Mouse (Mus musculus) spleen, postnatal 10 days (tissue): ENCODE measurements at regions not wholly inside any gene's neighbourhood (a gene's known extent, or its start where the extent isn't known, plus 50 kb on each side); places are given as distances from the start of the nearest gene placed in this dataset.

Experiments
- DNase-seq, 2 experiments: peaks; one replicate each; pipeline ENCODE4 v3.0.0; 2021 to 2022; ENCODE audit warnings: low spot score in 2 of 2

DNA sequence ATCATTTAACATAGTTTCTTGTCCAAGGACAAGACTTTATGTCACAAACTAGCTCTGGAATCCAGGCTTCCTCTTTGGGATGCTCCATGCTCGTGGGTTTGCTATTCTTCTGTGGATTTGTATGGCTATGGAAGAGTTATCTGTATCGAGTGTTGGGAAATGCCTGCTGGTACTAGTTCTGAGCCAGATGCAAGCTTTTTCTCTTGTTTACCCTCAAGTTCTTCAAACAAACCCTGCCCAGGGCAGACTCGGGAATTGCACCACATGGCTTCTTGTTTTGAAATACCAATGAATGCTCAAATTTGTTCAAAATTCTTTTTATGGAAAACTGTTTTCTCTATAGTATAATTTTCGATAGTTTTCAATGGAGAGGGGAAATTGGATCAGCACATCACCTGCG, 400.5 kb upstream of the Sall1 start:
- no peak for DNase-seq

DNA sequence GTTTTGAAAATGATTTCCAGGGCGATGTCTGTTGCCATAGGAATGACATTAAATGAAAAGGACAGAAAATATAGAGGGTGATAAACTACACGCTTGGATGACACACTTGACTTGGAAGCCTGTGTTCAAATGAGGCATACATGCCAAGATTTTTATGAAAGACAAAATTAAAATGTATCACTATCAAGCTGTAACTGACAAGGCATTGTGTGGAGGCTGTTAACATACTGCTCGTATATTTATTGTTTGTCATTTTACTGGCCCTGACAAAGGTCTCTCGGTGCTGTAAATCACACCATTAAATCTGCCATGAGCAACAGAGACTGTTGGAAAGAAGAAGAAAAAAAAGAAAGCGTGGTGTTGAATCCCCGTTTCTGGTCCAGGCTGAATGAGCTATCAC, 395.3 kb upstream of the Sall1 start:
- DNase-seq, result no peak

DNA sequence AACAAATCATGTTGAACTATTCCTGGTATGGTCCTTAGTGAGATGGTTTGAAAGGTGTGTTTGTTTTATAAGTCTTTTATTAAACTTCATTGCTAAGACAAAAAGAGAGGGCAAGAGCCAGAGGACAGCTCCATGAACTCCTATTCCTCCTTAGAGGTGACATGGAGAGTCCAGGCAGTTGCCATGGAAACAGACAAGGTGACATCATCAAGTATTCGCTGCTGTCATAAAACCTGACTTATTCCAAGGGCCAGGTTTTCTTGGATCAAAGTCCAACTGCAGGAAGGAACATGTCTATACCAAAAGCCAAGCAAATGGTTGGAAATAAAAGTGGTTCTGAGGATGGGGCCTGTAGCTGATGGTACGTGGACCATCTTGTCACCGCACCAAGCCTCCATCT, 383.0 kb upstream of the Sall1 start:
- no peak for DNase-seq

DNA sequence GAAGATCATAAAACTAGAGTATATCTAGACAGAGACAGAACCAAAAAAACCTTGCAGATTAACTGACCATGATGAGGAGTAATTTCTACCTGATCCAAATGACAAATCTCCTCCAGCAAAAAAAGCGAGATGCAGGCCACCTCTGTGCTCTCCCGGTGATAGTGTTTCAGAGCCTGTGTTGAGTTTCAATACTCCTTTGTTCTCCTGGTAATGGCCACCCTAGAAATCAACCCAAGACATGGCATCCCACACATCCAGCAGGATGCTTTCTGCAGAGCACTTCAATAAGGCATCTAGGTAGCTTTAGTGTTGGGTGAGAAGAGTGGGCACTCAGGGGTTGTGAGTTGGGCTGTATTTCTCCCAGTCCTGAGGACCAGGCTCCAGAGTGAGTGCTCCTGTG, 371.3 kb upstream of the Sall1 start:
- no peak for DNase-seq

DNA sequence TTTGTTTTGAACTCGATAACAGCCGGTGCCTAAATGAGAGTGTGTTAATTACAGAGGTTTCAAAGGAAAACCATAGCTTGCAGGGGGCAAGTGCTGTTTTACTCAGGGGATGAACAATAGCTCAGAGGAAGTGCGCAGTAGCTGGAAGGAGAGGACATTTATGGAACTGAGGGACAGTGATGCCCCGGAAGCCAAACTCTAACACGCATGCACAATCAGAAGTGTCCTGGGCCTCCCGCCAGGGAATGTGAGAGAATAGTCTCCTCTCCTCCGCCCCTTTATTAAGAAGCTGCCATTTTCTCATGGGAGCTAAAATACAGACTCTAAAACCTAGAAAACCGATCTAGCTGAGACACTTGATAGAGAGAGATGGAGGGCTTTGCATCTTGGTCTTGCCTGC, 368.5 kb upstream of the Sall1 start:
- DNase-seq, result no peak

DNA sequence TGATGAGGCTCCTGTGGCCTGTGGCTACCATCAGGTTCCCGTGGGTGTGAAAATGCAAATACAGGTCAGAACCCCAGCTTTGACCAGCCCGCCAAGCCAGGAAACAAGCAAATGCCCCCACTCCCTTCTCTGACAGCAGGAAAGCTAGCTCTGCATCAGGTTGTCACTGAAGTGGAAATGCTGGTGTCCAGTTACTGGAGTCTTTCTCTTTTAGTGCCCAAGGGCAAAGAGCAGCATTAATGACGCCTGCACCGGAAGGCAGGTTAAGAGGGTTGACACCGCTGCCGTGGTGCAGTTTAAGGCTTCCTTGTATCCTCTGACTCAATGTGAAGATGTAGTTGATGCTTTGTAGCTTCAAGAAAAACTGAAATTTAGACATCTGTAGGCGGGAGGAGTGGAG, 368.1 kb upstream of the Sall1 start:
- no peak for DNase-seq

DNA sequence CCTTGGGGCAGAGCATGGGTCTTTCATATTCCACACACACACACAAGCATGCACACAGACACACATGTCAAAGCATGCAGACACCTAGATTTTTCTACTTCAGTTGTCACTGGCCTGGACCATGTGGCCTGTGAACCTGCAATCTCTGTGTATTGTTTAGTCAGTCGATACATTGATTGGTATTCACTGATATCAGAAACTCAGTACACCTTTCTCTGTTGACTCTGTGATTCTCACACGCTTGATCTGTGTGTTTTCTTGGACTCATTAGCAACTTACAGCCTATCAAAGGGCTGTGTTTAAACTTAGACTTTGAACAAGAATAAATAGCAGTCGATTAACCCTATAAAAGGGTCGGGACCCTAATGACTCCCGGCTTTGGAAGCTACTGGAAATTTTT, 362.7 kb upstream of the Sall1 start:
- DNase-seq, result no peak

DNA sequence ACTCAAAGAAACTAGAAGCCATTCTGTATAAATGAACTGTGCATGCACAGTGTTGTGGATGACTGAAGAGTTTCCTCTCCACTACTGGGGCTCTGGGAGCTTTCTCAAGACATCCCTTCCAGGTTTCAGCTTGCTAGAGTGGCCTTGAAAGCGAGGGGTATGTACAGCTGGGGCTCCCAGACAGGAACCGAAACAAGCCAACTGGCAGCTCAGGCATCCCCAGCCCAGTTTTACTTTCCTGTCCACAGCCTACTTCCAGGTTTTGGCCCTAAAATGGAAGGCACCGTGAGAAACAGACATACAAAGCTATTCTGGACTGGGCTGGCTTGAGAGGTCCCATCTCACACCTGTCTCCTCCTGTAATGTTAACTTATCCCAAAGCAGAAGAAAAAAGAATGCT, 360.3 kb upstream of the Sall1 start:
- no peak for DNase-seq

DNA sequence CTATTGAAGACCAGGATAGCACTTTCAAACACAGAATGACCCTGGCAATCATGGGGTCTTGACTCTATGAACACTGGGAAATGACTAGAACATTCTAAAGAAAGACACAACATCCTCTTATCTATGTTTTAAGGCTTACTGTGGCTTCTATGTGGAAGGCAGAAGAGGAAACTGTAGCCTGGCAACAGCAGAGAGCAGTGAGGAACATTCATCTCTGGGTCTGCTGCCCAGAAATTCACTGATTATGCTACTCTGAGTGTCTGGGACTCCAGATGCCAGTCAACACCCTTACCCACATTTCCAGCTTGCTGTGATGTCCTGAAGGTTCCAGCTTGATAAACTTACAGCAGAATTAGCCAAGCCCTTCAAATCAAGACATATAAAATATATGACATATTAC, 352.7 kb upstream of the Sall1 start:
- DNase-seq, result no peak

DNA sequence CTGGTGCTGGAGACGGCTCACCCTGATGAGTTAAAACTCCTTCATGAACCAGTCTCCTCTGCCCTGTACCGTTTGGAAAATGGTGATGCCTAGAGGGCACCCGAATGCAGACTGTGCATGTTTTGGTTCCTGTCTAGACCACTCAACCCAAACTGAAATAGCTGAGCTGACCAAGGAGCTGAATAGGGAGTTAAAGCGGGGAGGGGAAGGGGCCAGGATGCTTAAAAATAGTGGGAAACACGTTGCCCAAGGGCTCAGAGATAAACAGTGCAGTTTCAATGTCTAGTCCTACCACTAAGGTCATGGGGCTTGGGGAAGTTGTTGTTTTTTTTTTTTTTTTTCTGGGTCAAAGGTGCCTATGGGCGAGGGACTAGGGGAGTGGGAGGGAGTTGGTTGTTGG, 348.8 kb upstream of the Sall1 start:
- no peak for DNase-seq

DNA sequence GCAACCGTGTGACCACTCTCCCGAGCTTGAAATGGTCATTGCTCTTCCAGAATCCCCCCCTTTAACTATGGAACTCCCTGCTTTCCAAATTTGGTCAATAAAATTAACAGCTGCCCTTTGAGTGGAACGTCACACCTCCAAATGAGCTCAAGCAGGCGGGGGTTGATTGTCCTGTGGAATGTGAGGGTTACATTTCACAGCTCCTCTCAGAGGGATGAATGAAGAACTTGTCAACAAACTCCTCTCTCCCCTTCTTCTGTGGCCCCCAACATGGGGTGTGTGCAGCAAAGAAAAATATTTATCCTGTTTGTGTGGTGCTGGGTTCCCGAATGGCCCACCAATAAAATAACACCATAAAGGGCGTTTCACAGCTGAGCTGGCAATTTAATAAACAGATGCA, 344.8 kb upstream of the Sall1 start:
- no peak for DNase-seq

DNA sequence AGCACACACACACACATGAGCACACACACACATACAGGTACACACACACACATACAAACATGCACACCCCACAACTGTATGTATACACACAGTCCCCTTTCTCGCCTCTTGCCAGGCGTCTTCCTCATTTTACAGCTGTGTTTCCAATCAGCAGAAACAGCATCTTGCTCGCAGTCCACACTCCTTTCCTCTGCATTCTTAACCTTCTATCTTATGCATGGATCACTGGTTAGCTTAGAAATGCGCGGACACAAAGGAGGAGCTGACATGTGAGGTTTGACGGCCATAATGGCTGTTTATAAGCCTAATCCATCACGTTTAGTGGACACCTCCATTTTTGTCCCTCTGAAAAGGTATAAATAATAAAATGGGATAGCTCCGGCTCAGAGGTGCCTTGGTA, 343.3 kb upstream of the Sall1 start:
- no peak for DNase-seq

DNA sequence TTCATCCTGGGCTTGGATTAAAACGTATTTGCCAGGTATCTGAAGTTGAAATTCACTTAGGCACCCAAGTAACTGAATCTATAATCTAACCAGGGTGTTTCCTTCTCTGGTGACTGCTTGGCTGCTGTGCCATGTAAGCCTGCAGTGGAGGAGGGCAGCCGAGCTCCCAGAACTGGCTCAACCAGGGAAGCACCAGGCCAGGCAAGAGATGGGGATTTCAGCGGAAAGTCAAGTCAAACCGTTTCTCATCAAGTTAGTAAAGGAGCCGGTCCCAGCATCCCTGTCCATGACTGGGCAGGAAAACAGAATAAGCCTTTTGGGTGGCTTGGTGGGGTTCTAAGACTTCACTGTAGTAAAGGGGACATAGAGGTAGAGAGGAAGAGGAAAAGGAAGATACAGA, 341.1 kb upstream of the Sall1 start:
- DNase-seq, result no peak

DNA sequence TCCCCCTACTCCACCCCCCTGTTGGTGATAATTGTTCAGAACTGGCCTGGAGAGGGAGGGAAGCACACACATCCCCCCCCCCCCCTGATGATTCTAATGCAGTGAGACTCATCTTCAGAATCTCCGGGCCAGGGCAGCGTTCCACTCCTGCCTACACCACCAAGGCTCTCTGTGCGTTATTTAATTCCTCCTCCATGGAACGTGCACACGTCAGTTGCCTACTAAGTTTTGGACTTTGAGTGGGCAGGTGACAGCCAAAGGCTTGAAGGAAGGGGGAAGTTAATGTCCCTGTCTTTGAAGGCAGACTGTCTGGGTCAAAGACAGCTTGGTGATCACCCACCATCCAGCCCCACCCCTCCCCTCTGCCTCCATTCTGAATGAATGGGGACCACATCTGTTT, 339.8 kb upstream of the Sall1 start:
- DNase-seq, result no peak

DNA sequence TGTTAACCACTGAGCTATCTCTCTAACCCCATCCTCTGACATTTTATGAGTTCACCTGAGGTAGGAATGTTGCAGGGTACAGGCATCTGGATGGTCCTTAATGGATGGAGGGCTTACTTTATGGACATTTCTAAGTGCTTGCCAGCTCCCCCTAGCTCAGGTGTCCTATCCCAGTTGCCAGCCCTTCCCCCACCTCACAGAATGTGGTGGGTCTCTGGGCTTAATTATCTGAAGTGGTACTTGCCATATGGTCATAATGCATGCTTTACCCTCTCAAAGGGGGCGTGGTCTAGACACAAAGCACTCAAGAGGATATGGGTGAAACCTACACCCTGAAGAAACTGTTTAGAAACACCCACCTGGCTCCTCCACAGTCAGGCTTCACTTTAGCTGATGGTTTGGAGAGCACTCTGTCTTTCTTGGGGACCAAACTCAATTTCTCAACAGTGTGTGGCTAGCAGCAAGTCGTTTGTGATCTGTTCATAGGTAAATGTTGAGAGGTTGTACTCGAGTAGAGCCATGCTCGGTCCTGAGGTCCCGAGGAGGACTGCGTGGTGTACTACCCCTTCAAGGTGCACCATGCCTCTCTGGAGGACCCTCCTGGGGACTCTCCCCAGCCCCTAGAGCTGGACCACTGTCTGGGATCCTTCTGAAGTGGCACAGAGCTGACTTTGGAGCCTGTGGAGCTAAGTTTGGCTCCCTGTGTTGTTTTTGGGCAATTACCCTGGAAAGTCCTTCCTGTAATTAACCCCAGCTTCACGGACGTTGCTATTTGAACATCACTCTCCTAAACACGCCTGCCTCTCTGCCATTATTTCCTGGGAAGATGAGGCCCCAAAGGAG, 338.8 kb upstream of the Sall1 start:
- no peak for DNase-seq

DNA sequence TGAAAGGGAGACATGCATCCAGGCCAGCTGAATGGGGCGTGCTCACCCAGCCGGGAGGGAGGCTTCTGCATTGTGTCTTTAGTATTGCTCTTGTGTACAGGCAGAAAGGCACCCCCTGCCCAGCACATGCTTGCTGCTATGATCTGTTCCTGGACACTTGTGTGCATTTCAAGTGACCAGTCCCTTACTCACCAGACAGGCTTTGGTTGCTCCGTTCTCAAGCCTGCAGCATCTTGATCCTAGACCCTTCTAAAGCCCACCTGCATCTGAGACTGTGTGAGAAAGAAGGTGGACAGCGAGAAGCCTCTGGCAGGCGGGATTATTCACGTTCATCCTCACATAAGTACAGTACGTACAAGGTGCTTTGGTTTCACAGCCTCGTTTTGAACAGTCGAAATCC, 336.5 kb upstream of the Sall1 start:
- no peak for DNase-seq

DNA sequence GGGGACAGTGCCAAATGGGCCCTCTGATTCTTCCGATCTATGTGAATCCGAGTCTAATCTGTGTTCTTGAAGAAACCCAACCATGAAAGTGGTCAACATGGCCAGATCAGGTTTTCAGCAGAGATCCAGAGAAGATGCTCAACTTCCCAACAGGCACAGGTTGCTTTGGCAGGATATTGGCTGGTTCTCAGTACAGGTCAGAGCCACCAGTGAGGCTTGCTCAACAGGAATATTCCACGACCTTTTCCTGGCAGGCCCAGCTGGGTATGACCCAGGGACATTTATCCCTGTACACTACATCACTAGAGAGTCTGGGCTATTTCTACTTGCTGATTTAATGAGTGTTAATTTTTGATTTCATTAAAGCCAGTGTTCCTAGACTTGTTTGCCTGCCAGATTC, 328.8 kb upstream of the Sall1 start:
- no peak for DNase-seq

DNA sequence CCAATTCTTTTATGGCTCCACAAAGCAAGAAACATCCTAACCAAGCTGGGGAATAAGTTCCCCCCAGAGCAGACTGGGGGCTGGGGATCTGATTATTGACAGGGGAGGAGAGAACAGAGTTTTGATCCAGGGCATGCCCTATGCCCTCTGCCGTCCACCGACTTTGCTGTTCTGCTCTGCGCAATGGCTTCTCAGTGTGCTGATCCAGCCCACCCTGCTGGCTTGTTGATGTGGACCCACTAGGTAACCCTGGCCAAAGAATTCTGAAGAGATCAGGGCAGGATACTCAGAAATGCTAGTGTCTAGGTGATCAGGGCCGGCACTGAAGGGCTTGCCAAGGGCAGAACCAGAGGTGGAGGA, 327.8 kb upstream of the Sall1 start:
- DNase-seq, result no peak

DNA sequence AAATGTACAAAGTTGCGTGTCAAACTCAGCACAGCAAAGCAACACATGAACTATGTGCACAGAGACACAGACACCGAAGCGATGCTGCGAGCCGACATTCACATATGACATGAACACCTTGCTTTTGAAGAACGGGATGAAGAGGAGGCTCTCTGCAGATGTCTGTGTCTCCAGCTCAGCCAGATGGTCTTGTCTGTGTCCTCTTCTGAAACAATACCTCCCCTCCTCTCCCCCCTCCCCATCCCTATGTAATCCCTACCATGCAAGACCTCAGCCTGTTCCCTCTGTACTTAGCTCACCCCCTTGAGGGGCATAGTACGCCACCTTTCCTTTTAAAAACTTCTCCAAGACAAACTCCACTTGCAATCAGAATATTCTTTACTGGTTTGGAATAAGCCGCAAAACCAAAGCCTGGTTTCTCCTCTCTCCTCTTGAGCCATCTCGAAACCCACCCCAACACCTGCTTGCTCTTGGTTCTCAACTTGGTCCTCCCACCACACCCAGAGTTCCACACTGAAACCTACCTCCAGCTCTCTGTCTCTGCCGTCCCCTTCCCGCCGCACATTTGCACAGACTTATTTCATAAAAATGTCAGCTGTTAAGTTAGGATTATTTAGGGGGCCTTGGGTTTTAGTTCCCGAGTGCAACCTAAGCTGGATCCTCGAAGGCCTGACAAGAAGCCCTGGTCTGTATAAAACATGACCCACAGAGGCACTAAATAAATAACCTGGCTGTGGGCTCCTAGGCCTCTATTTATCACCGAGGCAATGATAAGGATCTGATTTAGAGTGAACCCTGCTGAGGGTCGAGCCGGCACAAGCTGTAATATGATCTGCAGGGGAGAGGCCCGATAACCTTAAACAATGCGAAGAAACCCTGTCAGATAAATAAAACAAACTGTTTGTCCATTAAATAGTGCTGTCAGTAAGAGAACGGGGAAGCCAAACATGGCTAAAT, 327.1 kb upstream of the Sall1 start:
- DNase-seq, result no peak

DNA sequence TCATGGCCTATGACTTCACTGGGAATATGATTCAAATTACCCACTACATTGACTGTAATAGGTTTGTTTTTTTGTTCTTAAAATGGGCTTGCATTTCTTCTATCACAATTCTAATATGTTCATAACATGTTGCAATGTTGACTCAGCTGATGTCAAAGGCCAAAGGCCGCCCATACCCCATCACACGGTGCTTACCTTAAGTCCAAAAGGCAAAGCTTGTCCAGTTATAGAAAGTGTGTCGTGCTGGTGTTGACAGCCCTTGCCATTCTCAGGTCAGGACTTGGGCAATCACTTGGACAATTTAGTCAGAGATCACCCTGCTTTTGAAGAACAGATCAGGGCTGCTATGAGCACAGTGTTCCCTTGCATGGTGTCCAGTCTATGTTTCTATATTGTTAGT, 321.5 kb upstream of the Sall1 start:
- no peak for DNase-seq

DNA sequence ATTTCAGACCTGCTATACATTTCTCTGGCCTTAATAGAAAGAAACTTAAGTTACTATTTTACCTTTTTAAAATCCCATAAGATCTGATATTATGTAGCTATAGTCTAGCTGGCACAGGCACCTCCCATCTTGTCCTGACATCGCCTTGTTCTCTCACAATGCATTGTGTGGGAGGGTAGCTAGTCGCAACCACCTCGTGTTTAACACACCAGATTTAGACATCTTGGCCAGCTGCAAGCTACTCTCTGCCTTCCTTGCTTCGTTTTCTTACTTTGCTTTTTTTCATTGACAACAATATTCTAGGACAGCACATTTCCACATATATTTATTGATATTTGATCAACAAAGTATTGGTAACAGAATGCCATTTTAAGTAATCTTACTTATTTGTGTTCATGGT, 314.4 kb upstream of the Sall1 start:
- DNase-seq, result no peak

DNA sequence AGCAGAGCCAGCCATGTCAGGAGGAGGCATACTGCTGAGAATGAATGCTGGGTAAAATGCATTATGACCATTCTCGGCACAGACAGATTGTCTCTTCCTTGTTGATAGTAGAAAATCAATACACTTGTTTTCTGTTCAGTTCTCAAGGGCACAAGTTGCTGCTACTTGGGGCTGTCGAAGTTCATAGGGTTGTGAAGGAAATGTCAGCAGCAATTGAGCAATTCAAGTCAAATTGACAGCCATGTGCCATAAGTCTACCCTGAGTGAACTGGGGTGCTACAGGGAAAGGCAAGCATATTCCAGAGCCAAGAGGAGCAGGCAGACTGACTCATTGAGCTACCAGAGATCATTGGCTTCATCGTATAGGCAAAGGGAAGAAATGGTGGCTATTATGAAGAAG, 301.6 kb upstream of the Sall1 start:
- DNase-seq, result no peak

DNA sequence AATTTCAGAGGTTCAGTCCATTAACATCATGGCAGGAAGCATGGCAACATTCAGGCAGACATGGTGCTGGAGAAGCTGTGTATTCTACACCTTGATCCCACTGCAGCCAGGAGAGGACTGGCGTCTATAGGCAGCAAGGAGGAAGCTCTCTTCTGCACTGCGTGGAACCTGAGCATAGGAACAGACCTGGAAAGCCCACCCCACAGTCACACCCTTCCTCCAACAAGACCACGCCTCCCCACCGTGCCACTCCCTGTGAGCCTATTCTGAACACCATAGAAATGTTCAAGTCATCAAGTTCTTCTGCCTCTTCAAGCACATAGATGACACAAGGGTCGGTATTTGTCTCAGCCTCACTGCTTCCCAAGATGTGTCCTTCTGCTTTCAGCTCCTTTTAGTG, 297.7 kb upstream of the Sall1 start:
- no peak for DNase-seq
